ENCODE assay signal across 14 mouse cellular contexts in genomic region chr3:68121338-68121737, GRCm38 (mm10). TPM values are rescaled to one million over a fixed set of nuclear protein-coding genes. Genes with fewer than 3 reads are reported as not detected.
A peak's percentile ranks its signal among the peaks of the same experiment; 100 is the strongest.
DNase-seq lines count a peak whose midpoint lies in the region; ATAC-seq and TF ChIP-seq lines count a peak whose summit lies in the region.
"Had no signal": no experiment of that assay in that cellular context is flagged by ENCODE, and none has a peak within 500 bp of the region (broad histone marks: within the 10 kb centered on the region; RNA-seq: fewer than 3 reads in every experiment).

No protein-coding gene starts in this region.

- no peaks in the 10 kb centered on the region for H3K36me3 ChIP-seq in kidney, embryonic 14.5 days (ENCODE audit: control insufficient read depth, insufficient read depth, low read length)
- H3K36me3 ChIP-seq in heart, embryonic 12.5 days: no peaks in the 10 kb centered on the region
- H3K36me3 ChIP-seq in heart, postnatal 0 days (replicated peaks; ENCODE audit: control insufficient read depth, insufficient read depth, low read length): no peaks in the 10 kb centered on the region
- H3K36me3 ChIP-seq: embryonic facial prominence, embryonic 12.5 days; intestine, embryonic 15.5 days had no signal

- H3K27me3 ChIP-seq in kidney, embryonic 14.5 days (ENCODE audit: control insufficient read depth, insufficient read depth, low read length): no peaks in the 10 kb centered on the region
- H3K27me3 ChIP-seq in heart, embryonic 12.5 days (replicated peaks): no peaks in the 10 kb centered on the region
- no peaks in the 10 kb centered on the region for H3K27me3 ChIP-seq in heart, postnatal 0 days (ENCODE audit: control insufficient read depth, insufficient read depth, low read length)
- H3K27me3 ChIP-seq: embryonic facial prominence, embryonic 12.5 days; intestine, embryonic 15.5 days had no signal

- no peaks in the 10 kb centered on the region for H3K9me3 ChIP-seq in kidney, embryonic 14.5 days (ENCODE audit: control insufficient read depth, low read length)
- no peaks in the 10 kb centered on the region for H3K9me3 ChIP-seq in heart, embryonic 12.5 days (replicated peaks)
- H3K9me3 ChIP-seq in heart, postnatal 0 days (replicated peaks; ENCODE audit: control insufficient read depth, low read length): no peaks in the 10 kb centered on the region
- H3K9me3 ChIP-seq: embryonic facial prominence, embryonic 12.5 days; intestine, embryonic 15.5 days had no signal

- intact Hi-C loops in gastrocnemius, postnatal 14 days (cut with DNase I; ENCODE audit: low total_unique reads): no loop called here
- intact Hi-C loops in gastrocnemius, postnatal 36 days (cut with DNase I): no loop called here

- DNase-seq in gastrocnemius, postnatal 14 days: peak; percentile 4
- no peak for DNase-seq in gastrocnemius, postnatal 36 days
- peak; percentile 14 for DNase-seq in kidney, postnatal 14 days
- DNase-seq in heart, postnatal 0 days (ENCODE audit: low spot score): peak; percentile 56
- DNase-seq in thymus, postnatal 25 days: no peak
- DNase-seq: cerebellum, postnatal 25 days; gastrocnemius, postnatal 25 days; liver; lung, adult 18-20 months had no signal

- ATAC-seq in kidney, embryonic 14.5 days (ENCODE audit: low FRiP score, low TSS enrichment): no peak
- ATAC-seq in heart, embryonic 12.5 days (ENCODE audit: insufficient number of reproducible peaks, low FRiP score): peak; percentile 61; the same call in 1 of the 2 replicates
- peak; percentile 68 for ATAC-seq in heart, postnatal 0 days (ENCODE audit: insufficient read depth, low read depth)
- ATAC-seq: intestine, embryonic 15.5 days; midbrain, embryonic 16.5 days had no signal

- no peak overlapping the region for H3K4me2 ChIP-seq in kidney, embryonic 14.5 days (replicated peaks; ENCODE audit: low read depth, low read length)
- H3K4me2 ChIP-seq in heart, embryonic 12.5 days: no peak overlapping the region
- no peak overlapping the region for H3K4me2 ChIP-seq in heart, postnatal 0 days (ENCODE audit: low read depth, low read length)
- H3K4me2 ChIP-seq: embryonic facial prominence, embryonic 12.5 days; intestine, embryonic 15.5 days had no signal

- no peak; the same call in 1 of the 2 replicates for TF ChIP-seq EP300 in heart, postnatal 0 days (IDR thresholded peaks at IDR 0.05; ENCODE audit: low read depth)

- H3K9ac ChIP-seq in kidney, embryonic 14.5 days (ENCODE audit: low read depth, low read length): no peak overlapping the region
- H3K9ac ChIP-seq in heart, embryonic 12.5 days: no peak overlapping the region
- no peak overlapping the region for H3K9ac ChIP-seq in heart, postnatal 0 days (replicated peaks; ENCODE audit: low read depth, low read length)
- H3K9ac ChIP-seq: embryonic facial prominence, embryonic 12.5 days; intestine, embryonic 15.5 days had no signal

- H3K4me3 ChIP-seq in kidney, embryonic 14.5 days (ENCODE audit: low read length): no peak overlapping the region
- no peak overlapping the region for H3K4me3 ChIP-seq in heart, embryonic 12.5 days
- no peak overlapping the region for H3K4me3 ChIP-seq in heart, postnatal 0 days (ENCODE audit: low read depth, low read length)
- H3K4me3 ChIP-seq: embryonic facial prominence, embryonic 12.5 days; intestine, embryonic 15.5 days had no signal

- TF ChIP-seq CTCF in heart, postnatal 0 days (IDR thresholded peaks at IDR 0.05; ENCODE audit: low read depth): no peak

- no peak overlapping the region for H3K27ac ChIP-seq in kidney, embryonic 14.5 days (ENCODE audit: low read depth, low read length)
- H3K27ac ChIP-seq in heart, embryonic 12.5 days (ENCODE audit: poor library complexity, severe bottlenecking): peak overlapping the region; percentile 18; the same call in 1 of the 2 replicates
- H3K27ac ChIP-seq in heart, postnatal 0 days (ENCODE audit: low read depth): peak overlapping the region; percentile 39; the same call in 1 of the 2 replicates
- H3K27ac ChIP-seq: embryonic facial prominence, embryonic 12.5 days; intestine, embryonic 15.5 days had no signal

- H3K4me1 ChIP-seq in kidney, embryonic 14.5 days (ENCODE audit: control insufficient read depth, insufficient read depth, low read length): no peaks in the 10 kb centered on the region
- peaks cover 8% of the 10 kb centered on the region for H3K4me1 ChIP-seq in heart, embryonic 12.5 days (replicated peaks)
- no peaks in the 10 kb centered on the region; the same call in 1 of the 2 replicates for H3K4me1 ChIP-seq in heart, postnatal 0 days (ENCODE audit: control insufficient read depth, insufficient read depth)
- H3K4me1 ChIP-seq: embryonic facial prominence, embryonic 12.5 days; intestine, embryonic 15.5 days had no signal

- WGBS in kidney, embryonic 14.5 days: 70% methylated on average over 5 of the region's 5 CpGs
- 19% methylated on average over 5 of the region's 5 CpGs for WGBS in heart, embryonic 12.5 days
- WGBS in heart, postnatal 0 days: 3% methylated on average over 5 of the region's 5 CpGs

RNA-seq across cellular contexts. Expression of gene Schip1, which starts 56.7 kb away (rescaled TPM):
- total RNA-seq in gastrocnemius, postnatal 14 days (2021): 10 to 100 TPM; 75.2 to 90.8 TPM
- total RNA-seq in gastrocnemius, postnatal 36 days (2021): 100 to 1,000 TPM; 105 to 129 TPM
- polyA plus RNA-seq in kidney, embryonic 14.5 days (2014; fragmentation: Nextera tagmentation; extraction: Ambion mirVana): 50.1 and 52.2 TPM in 2 replicates
- polyA plus RNA-seq in heart, embryonic 12.5 days (2016; fragmentation: Nextera tagmentation; extraction: Ambion mirVana): 76.4 and 81.6 TPM in 2 replicates
- total RNA-seq in heart, postnatal 0 days (2014; rRNA removed; ENCODE audit: low replicate concordance): 41.1 and 58.4 TPM in 2 replicates
- polyA plus RNA-seq in heart, postnatal 0 days (2015; fragmentation: Nextera tagmentation; extraction: Ambion mirVana): 74.3 and 92.1 TPM in 2 replicates

Comparison
In these comparisons a context has a peak if more than half of its experiments do, and no peak if none do; other contexts are left out.
1. DNase-seq: peak in gastrocnemius, postnatal 14 days (single experiment), kidney, postnatal 14 days (single experiment) and heart, postnatal 0 days (single experiment); none in gastrocnemius, postnatal 36 days (0 of 2) and thymus, postnatal 25 days (single experiment).